Mouse (Mus musculus) T-cell, adult 66 days (primary cell): ENCODE data around the gene C130079G13Rik. TPM values are rescaled to one million over a fixed set of nuclear protein-coding genes. Genes with fewer than 3 reads are reported as not detected.

Experiments
- total RNA-seq, 2 experiments: library from RNA; stranded (reverse); gene quantifications; 3 replicates in 1 of 2; 4 replicates in 1 of 2; pipeline ENCODE4 v1.2.4; 2023

C130079G13Rik gene
- not detected for total RNA-seq

DNA sequence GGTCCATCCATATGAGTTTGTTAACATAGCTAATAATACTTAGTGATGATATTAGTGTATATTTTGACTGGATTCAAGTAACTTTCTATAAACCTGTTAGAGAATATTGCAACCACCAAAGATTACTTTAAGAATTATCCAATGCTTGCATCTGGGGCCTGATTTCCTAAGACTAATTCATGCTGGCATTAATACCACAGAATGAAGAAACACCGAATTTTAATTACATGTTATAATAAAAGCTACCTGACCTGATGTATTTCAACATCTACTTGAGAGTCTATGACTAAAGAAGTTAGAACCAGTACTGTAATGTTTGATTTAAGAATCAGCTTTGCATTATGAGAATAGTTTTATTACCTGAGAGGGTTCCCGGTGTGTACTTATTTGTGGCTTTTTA is at the start of gene C130079G13Rik:
Gene C130079G13Rik (plus strand): TSS at position 301 of the 400 bp plus-strand sequence.

Other genes with a start within 250 kb of the C130079G13Rik start
- gene Gm5538, start 195.4 kb upstream of the C130079G13Rik start, total RNA-seq: 1 to 10 TPM in 1 of 2 experiments, under 1 TPM in 1; 0.47 to 1.6 TPM
- not detected for gene Gm8298, start 64.2 kb upstream of the C130079G13Rik start, total RNA-seq
- gene Aadacl2, start 81.5 kb downstream of the C130079G13Rik start, total RNA-seq: not detected
- gene Aadac, start 100.5 kb downstream of the C130079G13Rik start, total RNA-seq: not detected
- gene Sucnr1, start 156.7 kb downstream of the C130079G13Rik start, total RNA-seq: not detected